Comparison of ENCODE assay signal across 8 mouse cellular contexts in genomic region chr17:47793377-47793776, GRCm38 (mm10). TPM values are rescaled to one million over a fixed set of nuclear protein-coding genes. Genes with fewer than 3 reads are reported as not detected.
A peak's percentile ranks its signal among the peaks of the same experiment; 100 is the strongest.
DNase-seq lines count a peak whose midpoint lies in the region; ATAC-seq lines count a peak whose summit lies in the region.

No protein-coding gene starts in this region.

- no peak overlapping the region for H3K27ac ChIP-seq in intestine, embryonic 14.5 days (ENCODE audit: low read depth)

- H3K27me3 ChIP-seq in intestine, embryonic 14.5 days (replicated peaks; ENCODE audit: control insufficient read depth, insufficient read depth, low read length), result no peaks in the 10 kb centered on the region

- peaks cover 9% of the 10 kb centered on the region; the same call in 1 of the 2 replicates for H3K4me1 ChIP-seq in intestine, embryonic 14.5 days (replicated peaks; ENCODE audit: control insufficient read depth, insufficient read depth, low read length)

- 16% methylated on average over 9 of the region's 9 CpGs for WGBS in intestine, embryonic 14.5 days

- H3K9ac ChIP-seq in intestine, embryonic 14.5 days (ENCODE audit: low read length), result no peak overlapping the region

- H3K4me2 ChIP-seq in intestine, embryonic 14.5 days (ENCODE audit: low read length), result no peak overlapping the region

- ATAC-seq in intestine, embryonic 14.5 days (replicated peaks; ENCODE audit: low FRiP score, low TSS enrichment, low read depth), result peak; percentile 81
- ATAC-seq in megakaryocyte-erythroid progenitor cell, adult 5-6 weeks (replicated peaks; ENCODE audit: low FRiP score, low TSS enrichment, poor library complexity, severe bottlenecking), result peak; percentile 84

- peak; percentile 91 for DNase-seq in adrenal gland, adult 2 months
- DNase-seq in embryo, embryonic 11.5 days (ENCODE audit: low read depth, low spot score), result peak; percentile 79
- peak; percentile 81 to 86 for DNase-seq in gastrocnemius, postnatal 36 days
- peak; percentile 93 for DNase-seq in intestine, embryonic 14.5 days (ENCODE audit: low spot score)
- DNase-seq in left cerebral cortex, postnatal 10 days (ENCODE audit: extremely low spot score in 1 of 2, low spot score in 2 of 2), result peak; percentile 74 to 88
- DNase-seq in right cerebral cortex, postnatal 14 days, result peak; percentile 84
- peak; percentile 87 for DNase-seq in urinary bladder, postnatal 14 days (ENCODE audit: low spot score)

- H3K4me3 ChIP-seq in intestine, embryonic 14.5 days (ENCODE audit: low read depth, low read length), result no peak overlapping the region

- intact Hi-C loops in gastrocnemius, postnatal 36 days (cut with DNase I), result loop anchor here (5.0 kb wide), 2 partner anchors 254 to 309 kb away; no protein-coding TSS in a partner anchor
- intact Hi-C loops in left cerebral cortex, postnatal 10 days (cut with DNase I), result loop anchor here (2.0 kb wide), 2 partner anchors 71 to 309 kb away; no protein-coding TSS in a partner anchor

- H3K9me3 ChIP-seq in intestine, embryonic 14.5 days (ENCODE audit: control insufficient read depth, low read length), result no peaks in the 10 kb centered on the region

- H3K36me3 ChIP-seq in intestine, embryonic 14.5 days (ENCODE audit: control insufficient read depth, insufficient read depth, low read length), result no peaks in the 10 kb centered on the region

RNA-seq across cellular contexts. Expression of gene Mdfi, which starts 41.1 kb away (rescaled TPM):
- 1 to 10 TPM; 1.2 to 2.1 TPM for total RNA-seq in adrenal gland, adult 2 months (2021)
- polyA plus RNA-seq in adrenal gland, adult 2 months (2012; rRNA removed), result 15.8 and 24.2 TPM in 2 replicates
- under 1 TPM; 0.36 to 0.96 TPM for total RNA-seq in gastrocnemius, postnatal 36 days (2021)
- 31.7 and 34.1 TPM in 2 replicates for polyA plus RNA-seq in intestine, embryonic 14.5 days (2014; fragmentation: Nextera tagmentation; extraction: Ambion mirVana)
- total RNA-seq in left cerebral cortex, postnatal 10 days (2021), result 1 to 10 TPM; 1.5 to 1.7 TPM
- 1.3 TPM in 1 of 2 replicates, not detected in the other for total RNA-seq in megakaryocyte-erythroid progenitor cell, adult 5-6 weeks (2014; fragmentation: Nextera tagmentation)
- total RNA-seq in megakaryocyte-erythroid progenitor cell, adult 5-6 weeks (2017), result 1.8 TPM in 1 of 2 replicates, not detected in the other

RNA-seq across cellular contexts. Expression of gene Tfeb, which starts 56.5 kb away (rescaled TPM):
- 10 to 100 TPM; 14.7 to 24.5 TPM for total RNA-seq in adrenal gland, adult 2 months (2021)
- polyA plus RNA-seq in adrenal gland, adult 2 months (2012; rRNA removed), result 65.7 and 100.0 TPM in 2 replicates
- total RNA-seq in gastrocnemius, postnatal 36 days (2021), result 10 to 100 TPM; 72.7 to 75.2 TPM
- 9.3 and 13.6 TPM in 2 replicates for polyA plus RNA-seq in intestine, embryonic 14.5 days (2014; fragmentation: Nextera tagmentation; extraction: Ambion mirVana)
- 1 to 10 TPM; 6.1 to 6.2 TPM for total RNA-seq in left cerebral cortex, postnatal 10 days (2021)
- total RNA-seq in megakaryocyte-erythroid progenitor cell, adult 5-6 weeks (2014; fragmentation: Nextera tagmentation), result 3.8 and 4.2 TPM in 2 replicates
- total RNA-seq in megakaryocyte-erythroid progenitor cell, adult 5-6 weeks (2017), result 3.0 and 8.3 TPM in 2 replicates
